Mouse (Mus musculus): ENCODE data around the gene Efcab8.

GRCm38 (mm10) chr2:153842854-153843253 is 63.1 kb downstream of the Efcab8 start:
- TF ChIP-seq POLR2A (IDR thresholded peaks at IDR 0.05; ENCODE audit: borderline replicate concordance, extremely low read depth, low read depth, low read length), result no peak
- no peak for TF ChIP-seq CTCF (IDR thresholded peaks at IDR 0.05; ENCODE audit: insufficient read depth, low read length)
